Mouse (Mus musculus) c-Kit-positive CD71-negative TER-119-negative erythroid progenitor cells, embryonic 14.5 days (primary cell): ENCODE measurements around the gene Tnc.
"Not testable (repeated sequence)": the region's sequence is repeated elsewhere in the genome, so short reads cannot be mapped to it uniquely, and the experiment has no call there.

Experiments
- DNase-seq: peaks from one replicate; pipeline ENCODE4 v3.0.0-alpha.2; 2013; ENCODE audit warnings: low read depth

Tnc gene

GRCm38 (mm10) chr4:63963410-63963809, 83.4 kb downstream of the Tnc start:
- DNase-seq: no peak

- DNase-seq: no peak
These were observed 84.9 kb downstream of the Tnc start for GRCm38 (mm10) chr4:63961858-63962468.

DNA sequence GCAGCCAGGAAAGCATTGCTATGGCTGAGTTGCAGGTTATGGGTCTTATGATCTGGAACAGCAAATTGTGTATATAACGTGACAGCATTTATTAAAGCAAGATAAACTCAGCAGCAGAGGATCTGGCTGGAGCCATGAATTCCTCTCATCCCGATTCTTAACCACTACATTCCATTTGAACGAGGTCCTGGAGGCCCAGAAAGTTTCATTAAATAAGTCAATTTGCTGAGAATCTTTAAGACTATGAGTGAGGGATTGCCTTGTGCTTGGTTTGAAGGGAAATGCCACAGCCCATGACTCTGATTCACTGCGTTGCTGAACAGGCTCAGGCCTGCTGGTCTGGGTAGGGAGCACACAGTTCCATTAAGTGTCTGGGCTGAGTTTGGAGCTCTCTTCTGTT, 88.2 kb downstream of the Tnc start:
- DNase-seq: no peak

GRCm38 (mm10) chr4:63950054-63950453, 96.8 kb downstream of the Tnc start:
- no peak for DNase-seq

GRCm38 (mm10) chr4:63948688-63949073, 98.1 kb downstream of the Tnc start:
- DNase-seq: not testable (repeated sequence)

DNA sequence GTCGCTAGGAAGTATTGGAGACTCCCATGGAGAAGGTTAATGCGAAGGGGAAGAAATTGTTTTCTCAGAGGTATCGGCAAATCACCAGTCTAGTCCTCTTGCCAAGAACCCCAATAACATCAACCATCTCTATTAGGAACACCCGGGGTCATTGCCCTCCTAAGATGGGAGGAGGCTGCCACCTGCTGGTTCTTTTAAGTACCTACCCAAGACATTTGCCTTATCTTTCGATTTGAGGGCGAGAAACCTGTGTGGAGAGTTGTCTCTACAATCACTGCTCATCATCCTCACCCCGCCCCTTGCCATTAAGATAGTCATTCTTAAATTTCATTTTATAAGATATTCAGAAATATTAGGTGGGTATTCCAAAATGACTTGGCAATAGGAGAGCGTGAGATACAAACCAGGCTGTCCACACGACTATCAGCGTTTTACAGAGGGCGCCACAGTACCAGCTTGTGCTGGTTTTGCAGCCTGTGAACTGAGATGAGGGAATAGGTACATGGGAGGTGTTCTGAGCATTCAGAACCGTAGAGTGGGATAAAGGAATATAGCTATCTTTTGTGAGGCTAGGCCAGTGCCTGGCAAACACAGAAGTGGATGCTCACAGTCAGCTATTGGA, 98.6 kb downstream of the Tnc start:
- peak; percentile 51 for DNase-seq

GRCm38 (mm10) chr4:63943813-63944212, 103.0 kb downstream of the Tnc start:
- DNase-seq: no peak

DNA sequence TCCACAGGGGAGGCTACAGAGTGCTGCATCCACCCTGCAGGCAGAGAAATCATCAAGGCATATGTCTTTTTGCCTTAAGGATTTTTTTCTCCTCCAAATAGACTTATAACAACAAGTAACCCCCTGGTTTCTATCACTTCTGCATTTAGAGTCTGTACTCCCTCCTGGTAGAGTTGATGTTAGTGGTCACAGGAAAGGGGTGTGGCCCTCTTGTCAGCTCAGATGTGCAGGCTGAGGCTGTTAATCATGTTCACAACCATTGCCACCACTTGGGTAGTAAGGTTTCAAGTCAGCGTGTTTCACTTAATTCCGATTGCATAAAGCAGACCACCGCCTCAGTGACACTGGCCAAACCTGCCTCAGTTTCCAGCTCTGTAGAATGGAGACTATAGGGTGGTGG, 103.9 kb downstream of the Tnc start:
- peak; percentile 46 for DNase-seq

DNA sequence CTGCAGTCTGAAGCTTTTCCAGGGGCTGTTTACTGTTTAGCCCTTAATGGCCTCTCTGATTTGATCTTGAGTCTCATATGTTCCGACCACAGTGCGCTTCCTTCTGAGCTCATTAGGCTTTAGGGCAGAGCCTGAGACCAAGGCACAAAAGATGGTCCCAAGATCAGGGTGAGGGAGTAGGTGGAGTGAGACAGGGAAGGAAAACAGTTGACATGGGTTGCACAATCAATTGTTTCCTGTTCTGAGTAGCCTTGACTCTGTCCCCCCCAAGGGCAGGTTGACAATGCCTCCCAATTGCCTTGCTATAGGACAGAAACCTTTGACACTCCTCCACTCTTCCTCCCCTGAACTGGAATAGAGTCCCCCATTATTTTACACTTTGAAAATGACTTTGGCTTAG, 105.4 kb downstream of the Tnc start:
- DNase-seq: no peak

DNA sequence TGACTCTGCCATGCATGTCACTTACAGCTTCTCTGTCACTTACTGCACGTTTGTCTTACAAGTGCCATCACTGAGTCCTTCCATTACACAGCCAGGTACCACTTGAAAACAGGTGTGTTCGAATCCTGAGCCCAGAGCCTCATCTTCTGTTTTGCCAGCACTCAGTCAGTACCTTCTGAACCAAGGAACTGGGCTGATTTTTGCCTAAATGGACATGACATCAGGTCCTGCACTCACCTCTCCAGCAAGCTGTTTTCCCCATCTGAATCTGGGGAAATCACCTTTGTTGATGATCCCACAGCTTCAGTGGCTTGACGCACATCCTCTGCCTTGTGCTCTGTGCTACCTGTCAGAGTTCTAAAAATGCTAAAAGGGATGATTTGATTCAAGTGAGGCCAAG, 107.4 kb downstream of the Tnc start:
- DNase-seq: no peak

DNA sequence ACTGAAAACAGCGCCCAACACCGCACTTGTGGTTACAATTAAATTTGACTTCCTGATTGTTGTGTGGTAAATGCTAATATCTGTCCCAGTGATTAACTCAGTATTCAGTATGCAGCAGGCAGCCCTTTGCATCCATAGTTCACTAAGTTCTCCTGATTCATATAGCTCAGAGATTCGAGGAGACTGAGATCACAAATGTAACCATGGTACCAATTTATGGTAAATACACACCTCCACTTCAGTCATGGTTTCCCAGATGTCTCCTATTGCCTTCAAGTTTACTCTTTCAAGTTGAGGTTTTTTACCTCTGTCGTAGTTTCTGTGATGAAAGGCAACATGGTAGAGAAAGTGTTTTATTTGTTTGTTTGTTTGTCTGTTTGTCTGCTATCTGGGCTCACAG, 110.9 kb downstream of the Tnc start:
- no peak for DNase-seq

DNA sequence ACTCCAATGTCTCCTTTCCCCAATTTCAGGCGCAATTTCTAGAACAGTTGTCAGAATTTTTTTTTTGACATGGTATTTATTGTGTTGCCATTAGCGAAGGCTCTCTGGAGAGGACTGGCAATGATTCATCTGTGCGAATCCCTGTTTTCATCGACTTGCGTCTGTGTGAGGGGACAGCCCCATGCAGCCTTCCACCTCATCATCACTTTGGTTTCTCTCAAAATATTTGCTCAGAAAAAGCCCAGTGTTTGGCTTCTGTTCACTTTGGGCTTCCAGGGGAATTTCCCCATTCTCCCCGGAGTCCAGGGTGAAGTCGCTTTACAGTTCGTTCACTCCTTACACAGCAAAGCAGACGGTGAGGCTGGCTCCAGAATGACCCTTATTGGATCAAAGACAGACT, 111.5 kb downstream of the Tnc start:
- DNase-seq: no peak

DNA sequence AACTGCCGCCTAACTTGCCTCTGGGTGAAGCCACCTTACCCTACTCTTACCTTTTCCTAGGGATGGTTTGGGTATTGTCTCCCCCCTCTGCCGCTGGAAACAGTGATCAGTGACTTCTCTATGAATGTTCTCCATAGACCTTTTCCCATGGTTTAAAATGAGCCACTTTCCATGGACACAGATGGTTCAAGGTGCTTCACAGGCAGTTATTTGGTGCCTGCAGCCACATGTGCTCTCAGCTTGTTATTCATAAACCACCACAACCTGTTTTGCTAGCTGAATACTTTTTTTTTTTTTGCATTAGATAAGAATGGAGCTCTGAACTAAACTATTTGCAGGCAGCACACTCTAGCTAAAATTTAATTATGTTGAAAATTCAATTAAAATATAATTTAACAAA, 116.0 kb downstream of the Tnc start:
- no peak for DNase-seq

DNA sequence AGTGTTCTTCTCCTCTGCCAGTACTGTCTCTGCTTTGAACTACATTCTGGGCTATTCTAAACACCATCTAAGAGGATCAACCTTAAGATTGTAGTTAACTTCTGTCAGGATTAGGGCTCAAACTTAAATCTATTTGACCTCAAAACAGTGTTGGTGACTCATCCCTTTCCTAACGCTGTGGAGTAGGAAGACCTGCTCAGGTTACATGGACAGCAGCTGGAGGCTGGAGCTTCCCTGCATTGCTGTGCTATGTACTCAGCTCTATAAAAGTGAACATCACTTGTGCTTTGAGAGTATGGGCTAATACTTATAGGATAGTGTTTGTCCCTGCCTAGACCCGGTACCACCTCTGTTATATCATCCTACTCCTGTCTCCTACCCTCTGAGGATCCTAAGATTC, 117.3 kb downstream of the Tnc start:
- no peak for DNase-seq

DNA sequence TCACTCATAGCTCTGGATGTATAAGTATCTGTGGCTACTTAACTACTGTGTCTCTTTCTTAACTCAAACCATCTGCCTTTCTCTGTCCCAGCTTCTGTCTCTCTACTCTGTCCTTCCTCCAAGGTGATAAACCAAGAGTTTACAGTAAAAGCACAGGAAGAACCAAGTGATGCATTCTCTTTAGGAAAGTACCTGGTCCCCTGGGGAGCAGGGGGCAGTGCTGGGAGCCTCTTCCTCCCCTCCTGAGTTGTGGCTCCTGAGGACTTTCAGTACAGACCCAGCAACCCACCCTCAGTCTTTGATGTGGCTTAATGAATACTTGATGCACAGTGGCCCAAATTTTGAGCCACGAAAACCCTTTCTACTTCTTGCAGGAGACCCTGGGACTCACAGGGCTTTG, 118.6 kb downstream of the Tnc start:
- DNase-seq: no peak

DNA sequence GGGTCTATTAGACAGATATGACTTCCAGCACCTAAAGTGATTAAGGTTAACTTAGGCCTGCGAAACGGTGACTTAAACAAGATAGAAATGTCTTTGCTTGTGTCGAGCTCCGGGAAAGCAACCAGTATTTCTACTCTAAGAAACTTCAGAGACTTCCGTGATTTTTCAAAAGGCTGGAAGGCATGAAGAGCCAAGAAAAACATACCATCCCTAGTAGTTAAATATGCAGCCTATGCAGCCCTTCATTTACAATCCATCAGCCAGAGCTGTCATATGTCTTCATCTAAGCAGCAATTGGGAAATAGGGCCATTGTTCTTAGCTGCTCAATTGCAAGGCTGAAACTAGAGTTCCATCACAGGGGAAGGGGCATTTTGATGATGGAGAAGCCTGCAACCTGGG, 129.6 kb downstream of the Tnc start:
- DNase-seq: no peak

DNA sequence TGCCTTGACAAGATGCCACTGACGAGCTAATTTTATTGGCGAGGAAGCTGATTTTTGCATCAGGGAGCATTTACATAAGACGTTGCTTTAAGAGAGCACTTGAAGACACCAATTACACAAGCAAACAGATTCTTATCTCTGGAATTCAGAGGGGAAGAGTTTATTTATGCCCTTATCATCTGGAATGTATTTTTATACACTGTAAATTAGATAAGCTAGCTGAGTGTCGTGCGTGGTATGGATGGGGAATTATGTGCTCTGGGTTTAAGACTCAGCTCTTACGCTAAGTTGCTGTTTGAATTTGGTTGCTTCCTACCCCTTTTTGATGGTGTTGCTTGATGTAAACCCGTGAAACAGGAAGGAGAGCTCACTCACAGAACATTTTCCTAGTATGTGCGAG, 130.1 kb downstream of the Tnc start:
- no peak for DNase-seq

GRCm38 (mm10) chr4:63916288-63916687, 130.5 kb downstream of the Tnc start:
- DNase-seq: no peak
